Mouse (Mus musculus) liver, embryonic 11.5 days (tissue): ENCODE measurements at regions not wholly inside any gene's neighbourhood (a gene's known extent, or its start where the extent isn't known, plus 50 kb on each side); places are given as distances from the start of the nearest gene placed in this dataset.

Experiments
- ATAC-seq: fragments of 200-750 bp; cut with Nextera tagmentation; replicated peaks from 2 replicates; pipeline ENCODE4 v1.8.0; 2017; ENCODE audit warnings: moderate number of reproducible peaks, mild to moderate bottlenecking, moderate TSS enrichment, moderate library complexity; ENCODE audit not compliant: low FRiP score
- DNase-seq: peaks from one replicate; pipeline ENCODE4 v3.0.0-alpha.2; 2017; ENCODE audit warnings: low spot score
- H3K27ac ChIP-seq: fragments of 300-500 bp; sonication (generic); 2 replicates; pipeline ENCODE4 v1.5.1; 2014; ENCODE audit warnings: mild to moderate bottlenecking, low read depth, low read length, control low read depth
- H3K27me3 ChIP-seq: fragments of 300-500 bp; sonication (generic); replicated peaks from 2 replicates; pipeline ENCODE4 v1.6.1; 2014; ENCODE audit warnings: low read length, mixed read lengths; ENCODE audit not compliant: control insufficient read depth, insufficient read depth
- H3K36me3 ChIP-seq: fragments of 300-500 bp; sonication (generic); 2 replicates; pipeline ENCODE4 v1.6.1; 2014; ENCODE audit warnings: mild to moderate bottlenecking, low read length, moderate library complexity, mixed read lengths; ENCODE audit not compliant: control insufficient read depth, insufficient read depth
- H3K4me1 ChIP-seq: fragments of 300-500 bp; sonication (generic); replicated peaks from 2 replicates; pipeline ENCODE4 v1.6.1; 2014; ENCODE audit warnings: low read length, mixed read lengths; ENCODE audit not compliant: control insufficient read depth, insufficient read depth
- H3K4me2 ChIP-seq: fragments of 300-500 bp; sonication (generic); 2 replicates; pipeline ENCODE4 v1.6.1; 2014; ENCODE audit warnings: mild to moderate bottlenecking, control low read depth, moderate library complexity
- H3K4me3 ChIP-seq: fragments of 300-500 bp; sonication (generic); 2 replicates; pipeline ENCODE4 v1.5.1; 2014; ENCODE audit warnings: low read depth, low read length, control low read depth
- H3K9ac ChIP-seq: fragments of 300-500 bp; sonication (generic); 2 replicates; pipeline ENCODE4 v1.6.1; 2014; ENCODE audit warnings: low read depth, low read length, control low read depth
- H3K9me3 ChIP-seq: fragments of 300-500 bp; sonication (generic); 2 replicates; pipeline ENCODE4 v1.6.1; 2016; ENCODE audit warnings: low read length, inconsistent platforms, mixed read lengths; ENCODE audit not compliant: control insufficient read depth
- WGBS: fragments of 180-500 bp; shearing (Covaris S2); extraction: QIAGEN DNeasy Blood & Tissue Kit; methylation state at CpG from one replicate; pipeline ENCODE4 v1.1.7; 2014; 5-methylcytosine and 5-hydroxymethylcytosine counted together

DNA sequence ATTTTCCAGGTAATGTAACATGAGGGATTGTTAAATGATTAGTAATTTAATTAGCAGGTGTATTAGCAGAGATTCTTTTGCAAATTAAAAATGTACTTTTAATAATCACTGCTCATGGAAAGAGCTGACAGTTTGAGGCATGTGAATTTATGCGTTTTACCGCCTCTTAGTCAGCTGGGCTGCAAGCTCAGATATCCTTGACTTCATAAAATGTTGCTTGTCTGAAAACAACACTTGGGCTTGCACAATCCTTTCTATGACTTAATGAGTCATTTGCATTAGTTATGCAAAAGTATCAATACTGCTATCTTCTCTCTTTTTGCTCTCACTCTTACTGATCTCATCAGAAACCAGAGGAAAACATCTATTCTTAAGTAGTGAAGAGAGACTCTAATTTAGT lies 571.3 kb upstream of the Pdzrn3 start:
- Histone ChIP-seq H3K4me3 (no peak overlapping the region), H3K27me3 (no peaks in the 10 kb centered on the region), H3K4me1 (no peaks in the 10 kb centered on the region), H3K9ac (no peak overlapping the region), H3K4me2 (no peak overlapping the region), H3K9me3 (no peaks in the 10 kb centered on the region), H3K36me3 (no peaks in the 10 kb centered on the region), H3K27ac (no peak overlapping the region)
- WGBS = 85% methylated on average over 2 of the region's 2 CpGs
- ATAC-seq = no peak
- DNase-seq = no peak

DNA sequence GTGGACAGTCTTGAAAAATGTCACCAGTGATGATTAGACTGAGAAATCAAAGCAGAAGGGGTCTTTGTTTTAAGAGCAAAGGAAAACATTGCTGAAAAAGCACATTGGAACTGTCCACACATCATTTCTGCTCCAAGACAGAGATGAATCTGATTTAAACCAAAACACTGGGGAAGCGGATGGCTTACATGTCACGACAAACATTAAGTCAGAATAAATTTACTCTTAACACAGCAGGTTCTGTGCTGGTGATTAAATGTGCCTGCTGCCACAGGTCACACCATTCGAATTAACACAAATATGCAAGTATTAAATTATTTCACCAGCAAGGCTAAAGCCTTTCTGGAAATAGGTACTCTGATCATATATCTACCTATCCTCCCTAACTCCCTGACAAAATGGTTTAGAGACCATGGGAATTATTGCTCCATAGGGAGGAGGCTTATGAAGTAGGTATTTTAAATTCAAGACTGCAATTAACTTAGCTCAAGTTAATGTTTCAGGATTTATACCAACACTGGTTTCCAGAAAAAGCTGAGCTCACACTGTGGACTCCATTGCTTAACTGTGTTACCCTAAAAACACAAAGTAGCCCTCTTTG lies 562.7 kb upstream of the Pdzrn3 start:
- 76% methylated on average over 3 of the region's 3 CpGs for WGBS
- Histone ChIP-seq H3K9me3 (no peaks in the 10 kb centered on the region), H3K4me3 (no peak overlapping the region), H3K27ac (no peak overlapping the region), H3K27me3 (no peaks in the 10 kb centered on the region), H3K36me3 (no peaks in the 10 kb centered on the region), H3K4me2 (no peak overlapping the region), H3K9ac (no peak overlapping the region), H3K4me1 (no peaks in the 10 kb centered on the region)
- DNase-seq (no peak), ATAC-seq (no peak)

DNA sequence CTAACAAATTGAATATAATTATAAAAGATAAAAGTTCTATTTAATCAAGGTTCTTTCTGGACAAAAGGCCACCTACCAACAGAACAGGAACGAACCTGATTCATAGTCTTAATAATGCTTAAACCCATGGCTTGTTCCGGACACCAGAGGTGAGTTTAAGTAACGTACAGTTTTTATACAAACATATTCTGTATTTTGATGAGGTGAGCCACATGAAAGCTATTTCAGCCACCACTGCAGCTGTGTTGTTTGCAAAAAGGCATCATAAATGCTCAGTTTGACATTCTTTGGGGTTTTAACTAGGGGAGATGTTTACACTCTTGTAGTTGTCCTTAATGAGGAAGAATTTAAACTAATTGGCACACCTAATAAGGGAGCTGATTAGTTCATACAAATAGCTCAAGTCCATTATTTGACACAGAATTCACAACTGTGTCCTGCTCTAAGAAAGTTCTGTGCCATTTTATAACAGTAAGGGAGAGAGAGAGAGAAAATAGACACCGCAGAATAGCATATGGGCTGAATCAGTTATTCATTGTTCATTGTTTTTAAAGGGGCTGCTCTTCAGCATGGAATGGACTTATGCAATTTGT lies 560.8 kb upstream of the Pdzrn3 start:
- H3K4me3 ChIP-seq = no peak overlapping the region
- no peak for DNase-seq
- H3K27me3 ChIP-seq = no peaks in the 10 kb centered on the region
- H3K4me2 ChIP-seq = no peak overlapping the region
- no peak overlapping the region for H3K9ac ChIP-seq
- H3K36me3 ChIP-seq = no peaks in the 10 kb centered on the region
- no peak overlapping the region for H3K27ac ChIP-seq
- WGBS = 83% methylated on average over 4 of the region's 4 CpGs
- H3K9me3 ChIP-seq = no peaks in the 10 kb centered on the region
- no peaks in the 10 kb centered on the region for H3K4me1 ChIP-seq
- ATAC-seq = no peak

DNA sequence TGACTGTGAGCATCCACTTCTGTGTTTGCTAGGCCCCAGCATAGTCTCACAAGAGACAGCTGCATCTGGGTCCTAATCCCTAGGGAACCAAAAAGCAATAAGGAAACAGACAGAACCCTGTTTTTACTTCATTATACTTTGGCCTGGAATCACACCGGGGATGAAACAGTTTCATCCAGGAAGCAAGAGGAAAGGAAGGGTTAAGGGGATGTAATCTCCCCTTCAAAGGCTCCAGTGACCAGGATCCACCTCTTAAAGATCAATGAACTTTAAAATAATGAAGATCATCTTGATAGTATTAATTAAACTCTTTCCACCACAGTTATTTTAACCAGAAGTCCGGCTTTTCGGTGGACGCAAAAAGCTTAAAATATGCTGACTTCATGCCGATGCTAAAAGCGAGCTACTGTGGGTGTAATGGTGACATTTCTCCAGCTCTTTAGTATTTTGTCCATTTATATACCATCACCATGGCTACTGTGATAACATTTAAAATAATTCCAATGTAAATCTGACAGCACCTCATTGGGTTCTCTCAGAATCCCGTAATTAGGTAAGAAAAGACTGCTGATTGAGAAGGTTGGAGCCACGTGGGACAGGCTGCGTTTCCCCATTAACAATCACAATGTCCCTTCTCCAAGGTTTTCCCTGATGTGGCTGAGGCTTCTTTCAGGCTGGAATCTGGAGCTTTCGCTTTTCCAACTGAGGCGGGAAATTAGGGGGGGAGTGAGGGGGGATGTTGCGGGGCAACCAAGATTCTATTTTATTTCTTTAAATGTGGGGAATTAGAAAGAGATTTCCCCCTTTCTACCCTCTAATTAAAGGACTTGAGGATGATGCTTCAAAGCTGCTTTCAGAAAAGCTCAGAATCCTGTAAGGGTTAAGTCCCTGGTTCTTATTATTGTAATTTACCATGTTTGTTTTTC lies 560.0 kb upstream of the Pdzrn3 start:
- no peak overlapping the region for H3K9ac ChIP-seq
- H3K4me3 ChIP-seq = no peak overlapping the region
- WGBS = 78% methylated on average over 12 of the region's 12 CpGs
- no peaks in the 10 kb centered on the region for H3K4me1 ChIP-seq
- no peak for ATAC-seq
- H3K4me2 ChIP-seq = no peak overlapping the region
- no peak for DNase-seq
- H3K9me3 ChIP-seq = no peaks in the 10 kb centered on the region
- H3K36me3 ChIP-seq = no peaks in the 10 kb centered on the region
- H3K27ac ChIP-seq = no peak overlapping the region
- no peaks in the 10 kb centered on the region for H3K27me3 ChIP-seq

DNA sequence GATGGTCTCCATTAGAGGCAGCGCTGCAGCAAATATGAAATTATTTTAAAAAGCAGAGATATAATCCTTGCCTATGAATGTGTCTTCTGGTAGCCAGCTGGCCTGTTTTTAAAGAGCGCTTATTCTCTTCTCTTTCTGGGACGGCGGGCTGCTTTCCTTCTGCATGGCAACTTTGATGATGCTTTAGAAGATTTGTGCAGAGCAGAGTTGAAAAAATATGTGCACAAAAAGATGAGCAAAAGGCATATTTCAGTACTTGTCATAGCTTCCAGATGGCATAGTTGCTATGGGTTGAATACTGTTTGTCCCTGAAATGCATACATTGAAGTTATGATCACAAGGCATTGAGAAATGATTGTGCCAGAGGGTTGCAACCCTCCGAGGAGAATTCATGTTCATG lies 554.1 kb upstream of the Pdzrn3 start:
- Histone ChIP-seq H3K9ac (no peak overlapping the region), H3K36me3 (no peaks in the 10 kb centered on the region), H3K27me3 (no peaks in the 10 kb centered on the region), H3K27ac (no peak overlapping the region), H3K4me1 (no peaks in the 10 kb centered on the region), H3K9me3 (no peaks in the 10 kb centered on the region), H3K4me2 (no peak overlapping the region), H3K4me3 (no peak overlapping the region)
- 87% methylated on average over 5 of the region's 5 CpGs for WGBS
- no peak for ATAC-seq
- DNase-seq = no peak

DNA sequence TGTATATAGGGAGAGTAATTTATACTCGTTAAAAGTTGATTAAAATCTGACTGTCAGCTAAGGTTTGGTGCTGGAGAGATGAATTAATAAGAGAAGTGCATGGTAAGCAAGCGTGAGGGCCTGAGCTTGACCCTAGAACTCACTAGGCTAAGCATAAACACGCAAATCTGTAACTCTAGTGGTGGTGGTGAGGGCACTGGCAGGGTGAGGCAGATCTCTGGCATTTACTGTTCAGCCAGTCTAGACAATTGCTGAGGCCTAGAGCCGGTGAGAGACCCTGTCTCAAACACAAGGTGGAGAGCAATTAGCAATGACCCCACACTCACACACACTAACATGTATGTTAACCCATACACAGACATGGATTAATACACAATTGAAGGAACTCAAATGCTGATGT lies 544.0 kb upstream of the Pdzrn3 start:
- Histone ChIP-seq H3K4me1 (no peaks in the 10 kb centered on the region), H3K36me3 (no peaks in the 10 kb centered on the region), H3K27me3 (no peaks in the 10 kb centered on the region), H3K9ac (no peak overlapping the region), H3K4me3 (no peak overlapping the region), H3K9me3 (no peaks in the 10 kb centered on the region), H3K4me2 (no peak overlapping the region), H3K27ac (no peak overlapping the region)
- ATAC-seq (no peak), DNase-seq (no peak)
- 69% methylated on average over 4 of the region's 4 CpGs for WGBS

DNA sequence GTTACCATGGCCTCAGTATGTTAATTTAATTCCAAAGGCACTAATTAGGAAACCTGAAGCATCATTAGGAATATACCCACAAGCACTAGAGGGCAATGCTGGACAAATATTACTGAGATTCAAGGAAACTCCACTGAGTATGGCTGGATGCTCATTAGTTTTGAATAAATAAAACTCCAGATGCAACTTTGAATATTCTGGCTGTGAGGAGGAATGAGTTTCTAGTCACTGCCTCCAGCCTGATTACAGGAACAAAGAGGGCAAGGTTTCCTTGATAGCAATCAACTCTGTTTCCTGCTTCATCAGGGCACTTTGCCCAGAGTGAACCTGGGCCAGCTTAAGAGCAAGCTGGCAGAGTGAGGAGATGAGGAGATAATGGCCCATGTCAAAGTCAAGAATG lies 543.5 kb upstream of the Pdzrn3 start:
- Histone ChIP-seq H3K9me3 (no peaks in the 10 kb centered on the region), H3K4me1 (no peaks in the 10 kb centered on the region), H3K27ac (no peak overlapping the region), H3K36me3 (no peaks in the 10 kb centered on the region), H3K9ac (no peak overlapping the region), H3K4me2 (no peak overlapping the region), H3K4me3 (no peak overlapping the region), H3K27me3 (no peaks in the 10 kb centered on the region)
- no peak for ATAC-seq
- DNase-seq = no peak

DNA sequence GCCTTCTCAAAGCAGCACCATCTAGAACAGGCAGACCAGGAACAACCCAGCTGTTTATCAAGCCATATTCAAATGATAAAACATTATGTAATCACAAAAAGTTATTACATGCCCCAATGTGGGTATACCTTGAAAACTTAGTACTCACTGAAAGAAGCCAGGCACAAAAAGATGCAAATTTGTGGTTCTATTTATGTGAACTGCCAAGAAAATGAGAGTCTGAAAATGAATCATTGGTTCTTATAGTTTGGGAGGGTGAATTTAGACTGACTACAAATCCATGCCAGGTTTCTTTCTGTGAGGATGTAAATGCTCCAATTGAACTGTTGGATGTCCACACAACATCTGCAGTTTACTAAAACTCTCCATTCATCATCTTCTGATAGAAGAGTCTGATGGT lies 541.2 kb upstream of the Pdzrn3 start:
- Histone ChIP-seq H3K36me3 (no peaks in the 10 kb centered on the region), H3K4me3 (no peak overlapping the region), H3K27me3 (no peaks in the 10 kb centered on the region), H3K4me1 (no peaks in the 10 kb centered on the region), H3K9ac (no peak overlapping the region), H3K9me3 (no peaks in the 10 kb centered on the region), H3K4me2 (no peak overlapping the region), H3K27ac (no peak overlapping the region)
- no peak for DNase-seq
- ATAC-seq = no peak

DNA sequence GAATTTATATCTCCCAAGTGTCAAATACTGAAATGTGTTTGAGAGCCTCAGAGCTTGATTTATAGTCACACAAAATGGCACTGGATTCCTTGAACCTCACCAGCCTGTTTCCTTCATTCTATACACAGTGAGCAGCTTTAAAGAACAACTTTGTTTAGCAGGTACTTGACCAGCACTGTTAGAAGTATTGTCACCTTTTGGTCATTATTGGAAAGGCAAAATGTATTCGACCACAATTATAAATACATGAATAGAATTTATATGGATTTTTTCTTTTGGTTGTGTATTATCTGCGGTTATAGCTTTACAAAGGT lies 527.3 kb upstream of the Pdzrn3 start:
- H3K4me2 ChIP-seq = no peak overlapping the region
- H3K9ac ChIP-seq = no peak overlapping the region
- H3K36me3 ChIP-seq = no peaks in the 10 kb centered on the region
- no peaks in the 10 kb centered on the region for H3K4me1 ChIP-seq
- no peak overlapping the region for H3K27ac ChIP-seq
- DNase-seq (no peak), ATAC-seq (no peak)
- H3K9me3 ChIP-seq = no peaks in the 10 kb centered on the region
- no peaks in the 10 kb centered on the region for H3K27me3 ChIP-seq
- WGBS = 74% methylated on average over 2 of the region's 2 CpGs
- no peak overlapping the region for H3K4me3 ChIP-seq
